Mouse (Mus musculus) forebrain, embryonic 16.5 days (tissue): ENCODE data around the gene Zbtb43. TPM values are rescaled to one million over a fixed set of nuclear protein-coding genes. Genes with fewer than 3 reads are reported as not detected.

Experiments used
- ATAC-seq: fragments of 200-750 bp; cut with Nextera tagmentation; 2 replicates; pipeline ENCODE4 v1.8.0; 2017; ENCODE audit warnings: mild to moderate bottlenecking, moderate library complexity
- H3K27ac ChIP-seq: fragments of 300-500 bp; sonication (generic); 2 replicates; pipeline ENCODE4 v1.5.1; 2014; ENCODE audit warnings: low read length, control low read depth
- H3K27me3 ChIP-seq: fragments of 300-500 bp; sonication (generic); replicated peaks from 2 replicates; pipeline ENCODE4 v1.6.1; 2014; ENCODE audit warnings: low read length; ENCODE audit not compliant: control insufficient read depth, insufficient read depth
- H3K36me3 ChIP-seq: fragments of 300-500 bp; sonication (generic); 2 replicates; pipeline ENCODE4 v1.6.1; 2014; ENCODE audit not compliant: control insufficient read depth, insufficient read depth
- H3K4me1 ChIP-seq: fragments of 300-500 bp; sonication (generic); replicated peaks from 2 replicates; pipeline ENCODE4 v1.6.1; 2014; ENCODE audit warnings: low read length; ENCODE audit not compliant: control insufficient read depth, insufficient read depth
- H3K4me2 ChIP-seq: fragments of 300-500 bp; sonication (generic); 2 replicates; pipeline ENCODE4 v1.6.1; 2014; ENCODE audit warnings: mild to moderate bottlenecking, low read length, control low read depth
- H3K4me3 ChIP-seq: fragments of 300-500 bp; sonication (generic); replicated peaks from 2 replicates; pipeline ENCODE4 v1.5.1; 2014; ENCODE audit warnings: mild to moderate bottlenecking, low read length, control low read depth
- H3K9ac ChIP-seq: fragments of 300-500 bp; sonication (generic); replicated peaks from 2 replicates; pipeline ENCODE4 v1.6.1; 2014; ENCODE audit warnings: low read depth, low read length, control low read depth
- H3K9me3 ChIP-seq: fragments of 300-500 bp; sonication (generic); 2 replicates; pipeline ENCODE4 v1.6.1; 2016; ENCODE audit warnings: low read length; ENCODE audit not compliant: control insufficient read depth
- WGBS: fragments of 180-500 bp; shearing (Covaris S2); extraction: QIAGEN DNeasy Blood & Tissue Kit; methylation state at CpG from one replicate; pipeline ENCODE4 v1.1.7; 2014; 5-methylcytosine and 5-hydroxymethylcytosine counted together
- polyA plus RNA-seq: library from polyadenylated mRNA; unstranded; fragments of >200 nt; fragmentation: Nextera tagmentation; extraction: Ambion mirVana; gene quantifications from 2 replicates; pipeline ENCODE4 v1.2.1, GENCODE M21; 2015

Gene Zbtb43
- polyA plus RNA-seq, 1 experiment from 2014 or later = 32.7 TPM

- no peak overlapping the region for H3K4me2 ChIP-seq
- H3K4me1 ChIP-seq = peaks cover 5% of the 10 kb centered on the region; the same call in 1 of the 2 replicates
- no peaks in the 10 kb centered on the region for H3K9me3 ChIP-seq
- H3K9ac ChIP-seq = no peak overlapping the region
- peaks cover 2% of the 10 kb centered on the region for H3K27me3 ChIP-seq
- no peak overlapping the region for H3K27ac ChIP-seq
- WGBS = 79% methylated on average over 8 of the region's 8 CpGs
- H3K36me3 ChIP-seq = no peaks in the 10 kb centered on the region
- H3K4me3 ChIP-seq = no peak overlapping the region
- no peak for ATAC-seq
Observed at GRCm38 (mm10) chr2:33487332-33487731, 19.0 kb upstream of the Zbtb43 start.

- peaks cover 2% of the 10 kb centered on the region for H3K27me3 ChIP-seq
- ATAC-seq = peak; percentile 54; the same call in 1 of the 2 replicates
- no peaks in the 10 kb centered on the region for H3K36me3 ChIP-seq
- no peak overlapping the region for H3K27ac ChIP-seq
- H3K4me1 ChIP-seq = peaks cover 5% of the 10 kb centered on the region; the same call in 1 of the 2 replicates
- no peak overlapping the region for H3K9ac ChIP-seq
- WGBS = 4% methylated on average over 9 of the region's 9 CpGs
- no peak overlapping the region for H3K4me2 ChIP-seq
- no peak overlapping the region for H3K4me3 ChIP-seq
- no peaks in the 10 kb centered on the region for H3K9me3 ChIP-seq
Observed at GRCm38 (mm10) chr2:33486866-33487265, 18.5 kb upstream of the Zbtb43 start.

GRCm38 (mm10) chr2:33477961-33478755 is 9.8 kb upstream of the Zbtb43 start:
- Histone ChIP-seq H3K27ac (no peak overlapping the region), H3K27me3 (no peaks in the 10 kb centered on the region), H3K9ac (no peak overlapping the region), H3K4me2 (no peak overlapping the region), H3K4me1 (peaks cover 7% of the 10 kb centered on the region), H3K36me3 (no peaks in the 10 kb centered on the region), H3K9me3 (no peaks in the 10 kb centered on the region), H3K4me3 (no peak overlapping the region)
- ATAC-seq = no peak
- WGBS = 91% methylated on average over 10 of the region's 10 CpGs

- Histone ChIP-seq H3K9me3 (no peaks in the 10 kb centered on the region; the same call in 1 of the 2 replicates), H3K27me3 (no peaks in the 10 kb centered on the region), H3K4me1 (peaks cover 7% of the 10 kb centered on the region), H3K27ac (no peak overlapping the region), H3K9ac (no peak overlapping the region), H3K4me2 (no peak overlapping the region), H3K36me3 (no peaks in the 10 kb centered on the region), H3K4me3 (no peak overlapping the region)
- no peak for ATAC-seq
Observed at GRCm38 (mm10) chr2:33475961-33476360, 7.6 kb upstream of the Zbtb43 start.

GRCm38 (mm10) chr2:33467546-33468465 is 553 bp downstream of the Zbtb43 start:
- ATAC-seq = peak; percentile 52; the same call in 1 of the 2 replicates
- WGBS = 7% methylated on average over 57 of the region's 57 CpGs

GRCm38 (mm10) chr2:33465966-33466365 is 2.4 kb downstream of the Zbtb43 start:
- Histone ChIP-seq H3K9me3 (no peaks in the 10 kb centered on the region), H3K27ac (no peak overlapping the region), H3K27me3 (no peaks in the 10 kb centered on the region), H3K9ac (no peak overlapping the region), H3K4me2 (no peak overlapping the region), H3K36me3 (peaks cover 5% of the 10 kb centered on the region), H3K4me1 (peaks cover 30% of the 10 kb centered on the region), H3K4me3 (no peak overlapping the region)
- ATAC-seq = no peak
- 73% methylated on average over 4 of the region's 4 CpGs for WGBS

More at GRCm38 (mm10) chr2:33467546-33468465, 553 bp downstream of the Zbtb43 start:
- Histone ChIP-seq H3K4me3 (peak overlapping the region; percentile 86), H3K27me3 (no peaks in the 10 kb centered on the region), H3K27ac (peak overlapping the region; percentile 12; the same call in 1 of the 2 replicates), H3K4me1 (peaks cover 30% of the 10 kb centered on the region), H3K9me3 (no peaks in the 10 kb centered on the region; the same call in 1 of the 2 replicates), H3K4me2 (peak overlapping the region; percentile 58), H3K36me3 (peaks cover 4% of the 10 kb centered on the region; the same call in 1 of the 2 replicates), H3K9ac (peak overlapping the region; percentile 82)

- Histone ChIP-seq H3K9me3 (no peaks in the 10 kb centered on the region), H3K36me3 (peaks cover 5% of the 10 kb centered on the region), H3K4me3 (no peak overlapping the region), H3K27me3 (no peaks in the 10 kb centered on the region), H3K27ac (no peak overlapping the region), H3K9ac (0 out of 2 replicates have a peak overlapping the region, but pooled peaks have one; percentile 9), H3K4me2 (no peak overlapping the region), H3K4me1 (peaks cover 30% of the 10 kb centered on the region)
- ATAC-seq = no peak
- 58% methylated on average over 5 of the region's 5 CpGs for WGBS
Observed at GRCm38 (mm10) chr2:33465215-33465614, 3.1 kb downstream of the Zbtb43 start.

GRCm38 (mm10) chr2:33462066-33462465 is 6.3 kb downstream of the Zbtb43 start:
- Histone ChIP-seq H3K4me2 (no peak overlapping the region), H3K4me3 (no peak overlapping the region), H3K9ac (no peak overlapping the region), H3K4me1 (peaks cover 21% of the 10 kb centered on the region), H3K9me3 (no peaks in the 10 kb centered on the region), H3K27ac (no peak overlapping the region), H3K27me3 (no peaks in the 10 kb centered on the region), H3K36me3 (peaks cover 8% of the 10 kb centered on the region)
- 89% methylated on average over 7 of the region's 7 CpGs for WGBS
- no peak for ATAC-seq

GRCm38 (mm10) chr2:33461066-33461465 is 7.3 kb downstream of the Zbtb43 start:
- Histone ChIP-seq H3K4me3 (no peak overlapping the region), H3K36me3 (peaks cover 8% of the 10 kb centered on the region), H3K27ac (no peak overlapping the region), H3K9ac (no peak overlapping the region), H3K9me3 (no peaks in the 10 kb centered on the region), H3K4me2 (no peak overlapping the region), H3K27me3 (no peaks in the 10 kb centered on the region), H3K4me1 (peaks cover 13% of the 10 kb centered on the region)
- WGBS = 100% methylated on average over 1 of the region's 1 CpGs
- no peak for ATAC-seq
